Mouse (Mus musculus): ENCODE measurements around the gene Vcam1.

Gene Vcam1

GRCm38 (mm10) chr3:116129259-116129738, at the start of gene Vcam1:
Gene Vcam1 (minus strand): TSS chr3:116129688.
- DNase-seq (ENCODE audit: low spot score), result no peak

- no peak for DNase-seq (ENCODE audit: low spot score)
Observed at GRCm38 (mm10) chr3:116175106-116175505, 45.6 kb upstream of the Vcam1 start.

DNA sequence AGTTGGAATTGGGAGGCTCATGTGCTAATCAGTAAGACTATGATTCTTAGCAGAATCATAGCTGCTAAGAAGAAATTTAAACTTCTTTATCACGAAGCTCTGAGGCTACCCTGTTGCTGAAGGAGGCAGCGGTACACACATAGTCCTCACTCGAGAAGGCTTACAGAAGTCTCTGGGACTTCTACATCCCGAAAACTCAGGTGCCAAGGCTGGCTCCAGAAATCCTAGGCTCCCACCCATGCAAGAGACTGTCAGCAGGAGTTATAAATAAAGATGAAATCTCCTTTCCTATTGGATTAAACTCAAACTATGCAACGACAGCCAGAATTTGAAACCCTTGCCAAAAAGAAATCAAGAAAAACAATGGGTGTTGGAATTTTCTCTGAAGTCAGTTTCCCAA, 42.0 kb upstream of the Vcam1 start:
- no peak for DNase-seq (ENCODE audit: low spot score)

- no peak for DNase-seq (ENCODE audit: low spot score)
Observed at GRCm38 (mm10) chr3:116168056-116168455, 38.6 kb upstream of the Vcam1 start.

DNA sequence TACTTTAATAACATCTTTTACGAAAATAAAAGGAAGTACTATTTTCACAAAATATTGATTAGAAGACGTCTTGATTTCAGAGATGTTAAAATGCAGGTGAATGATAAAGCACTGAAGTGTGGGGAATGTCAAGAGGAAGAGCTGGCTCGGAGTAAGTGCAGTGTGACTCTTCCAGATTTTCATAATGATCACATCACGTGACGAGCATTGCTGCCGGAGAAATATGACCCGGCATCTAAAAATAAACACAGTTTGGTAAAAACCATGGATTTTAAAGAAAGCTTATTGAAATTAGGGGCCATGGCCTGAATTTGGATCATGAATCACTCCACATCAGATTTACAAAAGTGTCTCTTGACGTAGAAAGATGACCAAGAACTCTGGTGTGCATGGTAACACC, 36.8 kb upstream of the Vcam1 start:
- no peak for DNase-seq (ENCODE audit: low spot score)

- DNase-seq (ENCODE audit: low spot score), result no peak
Observed at GRCm38 (mm10) chr3:116165030-116165429, 35.5 kb upstream of the Vcam1 start.

GRCm38 (mm10) chr3:116163517-116163916, 34.0 kb upstream of the Vcam1 start:
- no peak for DNase-seq (ENCODE audit: low spot score)

DNA sequence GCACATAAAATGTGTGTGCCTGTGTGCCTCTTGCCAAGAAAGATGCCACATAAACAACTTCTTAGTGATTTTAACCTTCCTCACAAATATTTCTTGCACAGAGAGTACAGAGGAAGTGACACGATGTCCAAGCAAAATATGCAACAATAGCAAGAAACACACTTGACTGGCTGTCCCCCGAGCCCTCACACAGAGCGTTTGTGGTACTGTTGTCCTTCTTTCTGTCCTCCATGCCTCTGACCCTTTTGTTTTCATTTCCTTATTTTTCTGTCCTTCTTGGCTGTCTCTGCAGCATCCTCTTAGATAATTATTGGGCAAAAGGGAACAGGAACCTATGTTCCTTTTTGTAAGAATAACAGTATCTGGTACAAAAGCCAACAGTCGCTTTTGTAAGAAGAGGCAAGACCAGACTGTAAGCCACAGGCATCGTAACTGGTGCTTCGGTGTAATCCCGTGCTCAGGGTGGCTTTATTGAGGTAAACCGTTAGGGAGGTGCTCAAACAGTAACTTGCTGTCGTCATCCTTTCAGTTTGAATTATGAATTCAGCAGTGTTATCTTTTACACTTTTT, 32.7 kb upstream of the Vcam1 start:
- DNase-seq (ENCODE audit: low spot score), result no peak

DNA sequence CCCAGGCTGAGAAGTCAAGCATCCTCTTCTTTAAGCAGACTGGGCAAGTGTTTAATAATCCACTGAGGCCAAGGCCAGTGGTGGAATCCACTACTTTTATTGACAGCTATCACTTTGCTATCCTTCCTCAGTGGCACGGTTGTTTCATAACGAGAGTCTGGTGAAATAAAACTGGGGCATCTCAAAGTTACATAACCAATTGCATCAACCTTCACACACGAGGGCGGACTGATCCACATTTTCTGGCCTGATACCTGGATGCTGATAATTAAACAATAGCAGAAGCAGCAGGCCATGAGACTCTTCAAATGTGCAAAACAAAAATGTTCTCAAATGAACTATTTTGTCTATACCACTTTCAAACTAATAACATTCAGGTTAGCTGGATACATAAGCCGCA, 29.9 kb upstream of the Vcam1 start:
- DNase-seq (ENCODE audit: low spot score), result no peak

DNA sequence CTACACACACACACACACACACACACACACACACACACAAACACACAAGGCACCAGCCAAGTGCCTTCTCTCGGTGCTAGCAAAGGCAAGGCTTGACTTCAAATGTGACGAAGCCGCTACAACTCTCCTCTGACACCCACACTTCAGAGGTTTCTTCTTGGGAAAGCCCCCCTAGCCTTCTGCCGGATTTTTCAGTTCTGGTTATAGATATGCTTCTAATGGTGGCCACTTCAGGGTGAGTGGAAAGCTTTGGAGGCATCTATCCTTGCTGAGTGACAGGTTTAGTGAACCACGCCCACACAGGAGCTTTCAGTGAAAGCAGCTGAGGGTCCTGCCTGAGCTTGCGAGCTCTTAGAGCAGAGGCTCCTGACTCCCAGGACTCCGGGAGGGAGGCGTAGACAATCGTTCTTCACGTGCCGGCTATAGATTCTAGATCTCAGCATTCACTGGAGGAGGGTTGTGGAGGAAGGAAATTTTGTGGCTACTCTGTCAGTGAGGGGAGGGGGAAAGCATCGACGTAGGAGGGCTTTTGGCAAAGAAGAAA, 28.0 kb upstream of the Vcam1 start:
- DNase-seq (ENCODE audit: low spot score), result no peak

DNA sequence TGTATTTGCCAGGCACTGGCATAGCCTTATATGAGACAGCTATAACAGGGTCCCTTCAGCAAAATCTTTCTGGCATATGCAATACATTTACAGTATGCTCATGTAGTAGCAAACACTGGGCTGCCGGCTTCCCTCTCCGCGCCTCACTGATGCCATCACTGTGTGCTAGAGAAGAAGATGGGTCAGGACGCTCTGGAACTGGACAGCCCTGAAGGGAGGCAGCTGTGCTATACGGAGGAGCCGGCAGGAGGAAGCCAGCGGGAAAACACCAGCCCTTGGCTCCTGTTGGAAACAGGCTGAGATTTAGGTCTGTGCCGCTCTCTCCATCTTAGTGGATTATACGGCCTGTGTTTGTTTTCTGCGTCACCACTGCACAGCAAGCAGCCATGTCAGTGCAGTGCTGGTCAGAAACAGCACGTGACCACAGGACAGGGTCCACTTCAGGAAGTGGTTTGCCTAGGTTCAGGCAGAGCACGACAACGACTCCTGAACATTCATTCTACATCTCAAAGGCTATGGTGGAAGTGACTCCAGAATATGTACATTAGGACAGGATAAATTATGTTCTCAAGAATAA, 20.7 kb upstream of the Vcam1 start:
- no peak for DNase-seq (ENCODE audit: low spot score)

GRCm38 (mm10) chr3:116149096-116149495, 19.6 kb upstream of the Vcam1 start:
- DNase-seq (ENCODE audit: low spot score), result no peak

DNA sequence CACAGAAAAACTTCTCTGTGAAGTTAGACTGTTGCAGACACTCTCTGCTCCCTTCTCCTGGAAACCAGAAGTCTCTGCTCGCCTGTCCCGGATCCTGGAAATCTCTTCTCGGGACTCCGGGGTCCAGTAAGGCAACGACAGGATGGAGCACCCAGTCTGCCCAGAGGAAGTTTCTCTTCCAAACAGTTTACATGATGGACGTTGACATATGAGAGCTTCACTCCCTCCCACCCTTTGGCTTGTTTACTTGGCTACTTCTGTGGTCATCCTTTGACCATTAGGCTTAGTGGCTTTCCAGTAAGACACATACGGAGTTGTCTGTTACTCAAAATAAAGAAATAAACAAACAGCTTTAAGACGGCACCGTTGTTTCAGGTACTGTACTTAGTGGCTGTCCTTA, 19.2 kb upstream of the Vcam1 start:
- no peak for DNase-seq (ENCODE audit: low spot score)

GRCm38 (mm10) chr3:116141226-116141625, 11.7 kb upstream of the Vcam1 start:
- no peak for DNase-seq (ENCODE audit: low spot score)

- DNase-seq (ENCODE audit: low spot score), result no peak
Observed at GRCm38 (mm10) chr3:116139000-116139399, 9.5 kb upstream of the Vcam1 start.

- no peak for DNase-seq (ENCODE audit: low spot score)
Observed at GRCm38 (mm10) chr3:116138081-116138480, 8.6 kb upstream of the Vcam1 start.

DNA sequence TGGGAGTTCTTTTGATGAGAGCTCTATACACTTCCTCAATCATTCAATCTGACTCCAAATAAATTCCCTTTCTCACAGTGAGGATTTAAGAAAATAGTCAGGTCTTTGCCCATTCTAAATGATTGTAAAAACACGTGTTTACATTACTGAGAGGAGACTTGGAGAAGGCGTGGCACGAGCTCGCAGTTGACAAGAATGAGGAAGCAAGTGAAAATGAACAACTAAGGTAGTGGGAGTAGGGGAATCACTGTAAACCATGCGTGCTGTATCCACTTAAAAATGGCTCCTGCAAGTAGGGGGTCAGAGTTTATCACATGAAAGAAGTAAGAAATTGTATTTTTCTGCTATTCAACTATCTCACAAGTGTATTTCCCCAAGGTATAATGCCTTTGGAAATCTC, 3.9 kb upstream of the Vcam1 start:
- DNase-seq (ENCODE audit: low spot score), result no peak

DNA sequence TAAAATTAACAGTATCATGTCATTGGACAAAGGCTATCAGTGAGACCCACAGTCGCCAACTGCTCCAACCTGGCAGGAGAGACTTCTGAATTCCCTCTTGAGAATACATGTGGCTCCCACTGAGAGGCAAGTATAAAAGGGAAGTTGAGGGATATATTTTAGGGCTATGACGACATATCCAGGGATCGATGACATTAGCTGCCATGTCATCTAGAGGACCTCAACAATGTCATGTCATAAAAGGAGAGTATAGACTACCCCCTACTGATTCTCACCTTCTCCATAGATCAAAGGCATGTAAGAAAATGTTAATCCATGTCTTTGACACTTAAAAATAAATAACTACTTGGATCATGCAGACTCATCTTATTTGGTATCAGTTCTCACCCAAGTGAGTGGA, 1.2 kb upstream of the Vcam1 start:
- no peak for DNase-seq (ENCODE audit: low spot score)

GRCm38 (mm10) chr3:116129841-116130595, 530 bp upstream of the Vcam1 start:
- no peak for DNase-seq (ENCODE audit: low spot score)

- DNase-seq (ENCODE audit: low spot score), result no peak
Observed at GRCm38 (mm10) chr3:116128311-116129204, 930 bp downstream of the Vcam1 start.

GRCm38 (mm10) chr3:116127836-116128235, 1.7 kb downstream of the Vcam1 start:
- DNase-seq (ENCODE audit: low spot score), result no peak

DNA sequence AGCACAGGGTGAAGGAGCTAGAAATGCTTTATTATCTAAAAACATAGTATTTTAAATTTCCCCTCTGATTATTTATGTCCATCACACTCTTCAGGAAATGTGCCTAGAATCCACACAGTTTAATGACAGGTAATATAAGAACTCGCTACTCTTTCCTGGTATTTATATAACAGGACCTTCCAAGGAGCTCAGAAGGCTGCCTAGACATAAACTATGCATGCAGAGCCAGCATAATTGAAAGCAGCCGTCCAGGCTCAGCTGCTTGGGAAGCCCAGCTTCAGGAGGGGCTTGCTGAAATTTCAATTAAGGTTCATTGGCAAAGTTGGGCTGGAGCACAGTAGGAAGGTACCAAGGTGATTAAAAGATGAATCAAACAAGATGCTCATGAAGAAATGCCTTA, 2.2 kb downstream of the Vcam1 start:
- no peak for DNase-seq (ENCODE audit: low spot score)
